Mouse (Mus musculus) macrophage (primary cell): ENCODE measurements around the gene Rxrb. TPM values are rescaled to one million over a fixed set of nuclear protein-coding genes. Genes with fewer than 3 reads are reported as not detected.
A peak's percentile ranks its signal among the peaks of the same experiment; 100 is the strongest.

Experiments used
- H3K27ac ChIP-seq: fragments of 350-480 bp; formaldehyde crosslinking; 2 replicates; pipeline ENCODE4 v1.9.0; 2021
- H3K36me3 ChIP-seq: fragments of 350-480 bp; formaldehyde crosslinking; 2 replicates; pipeline ENCODE4 v1.9.0; 2021; ENCODE audit errors: inconsistent target
- H3K4me3 ChIP-seq: fragments of 350-480 bp; formaldehyde crosslinking; 2 replicates; pipeline ENCODE4 v1.9.0; 2021; ENCODE audit errors: inconsistent target
- H3K79me2 ChIP-seq: fragments of 350-480 bp; formaldehyde crosslinking; 2 replicates; pipeline ENCODE4 v1.9.0; 2021; ENCODE audit errors: inconsistent target
- WGBS: methylation state at CpG from one replicate; pipeline ENCODE4 v1.1.7; 2026; ENCODE audit warnings: inconsistent platforms; ENCODE audit not compliant: missing documents; 5-methylcytosine and 5-hydroxymethylcytosine counted together
- polyA plus RNA-seq: library from polyadenylated mRNA; stranded (reverse); fragments of 250-400 nt; gene quantifications from 3 replicates; pipeline ENCODE4 v1.2.4, GENCODE M21; 2018; ENCODE audit warnings: inconsistent platforms

Rxrb gene
- polyA plus RNA-seq, 1 experiment from 2014 or later, result 15.5 TPM

- 92% methylated on average over 21 of the region's 21 CpGs for WGBS
- H3K79me2 ChIP-seq, result peaks cover 28% of the 10 kb centered on the region
Observed at GRCm38 (mm10) chr17:34029890-34030595, 1.6 kb upstream of the Rxrb start.

GRCm38 (mm10) chr17:34030861-34031326 lies 718 bp upstream of the Rxrb start:
- Histone ChIP-seq H3K79me2 (peaks cover 28% of the 10 kb centered on the region), H3K36me3 (peaks cover 27% of the 10 kb centered on the region), H3K27ac (peak overlapping the region; percentile 92), H3K4me3 (peak overlapping the region; percentile 96)
- WGBS, result 3% methylated on average over 18 of the region's 20 CpGs

More at GRCm38 (mm10) chr17:34029890-34030595, 1.6 kb upstream of the Rxrb start:
- peak overlapping the region; percentile 92 for H3K27ac ChIP-seq
- H3K36me3 ChIP-seq, result peaks cover 19% of the 10 kb centered on the region
- peak overlapping the region; percentile 96 for H3K4me3 ChIP-seq

GRCm38 (mm10) chr17:34032174-34032632 lies 591 bp downstream of the Rxrb start:
- Histone ChIP-seq H3K36me3 (peaks cover 40% of the 10 kb centered on the region), H3K27ac (peak overlapping the region; percentile 63), H3K79me2 (peaks cover 28% of the 10 kb centered on the region), H3K4me3 (peak overlapping the region; percentile 65)
- WGBS, result under 1% methylated on average over 43 of the region's 48 CpGs

GRCm38 (mm10) chr17:34032806-34033205 lies 1.2 kb downstream of the Rxrb start:
- peaks cover 28% of the 10 kb centered on the region for H3K79me2 ChIP-seq
- H3K4me3 ChIP-seq, result peak overlapping the region; percentile 65
- H3K27ac ChIP-seq, result peak overlapping the region; percentile 63
- WGBS, result 5% methylated on average over 9 of the region's 9 CpGs
- peaks cover 46% of the 10 kb centered on the region for H3K36me3 ChIP-seq

GRCm38 (mm10) chr17:34033441-34033840 lies 1.8 kb downstream of the Rxrb start:
- Histone ChIP-seq H3K4me3 (peak overlapping the region; percentile 65; the same call in 1 of the 2 replicates), H3K79me2 (peaks cover 28% of the 10 kb centered on the region), H3K36me3 (peaks cover 48% of the 10 kb centered on the region), H3K27ac (peak overlapping the region; percentile 63)
- WGBS, result 72% methylated on average over 9 of the region's 9 CpGs

GRCm38 (mm10) chr17:34034064-34034463 lies 2.5 kb downstream of the Rxrb start:
- Histone ChIP-seq H3K27ac (no peak overlapping the region), H3K36me3 (peaks cover 42% of the 10 kb centered on the region), H3K4me3 (no peak overlapping the region), H3K79me2 (peaks cover 23% of the 10 kb centered on the region)
- WGBS, result 74% methylated on average over 10 of the region's 10 CpGs

GRCm38 (mm10) chr17:34035517-34035916 lies 3.9 kb downstream of the Rxrb start:
- Histone ChIP-seq H3K27ac (no peak overlapping the region), H3K79me2 (peaks cover 8% of the 10 kb centered on the region), H3K4me3 (no peak overlapping the region), H3K36me3 (peaks cover 31% of the 10 kb centered on the region)
- WGBS, result 96% methylated on average over 6 of the region's 9 CpGs

- H3K27ac ChIP-seq, result no peak overlapping the region
- no peaks in the 10 kb centered on the region; the same call in 1 of the 2 replicates for H3K79me2 ChIP-seq
- WGBS, result 89% methylated on average over 9 of the region's 10 CpGs
- H3K36me3 ChIP-seq, result peaks cover 31% of the 10 kb centered on the region
- no peak overlapping the region for H3K4me3 ChIP-seq
Observed at GRCm38 (mm10) chr17:34036647-34037046, 5.0 kb downstream of the Rxrb start.

- no peak overlapping the region for H3K27ac ChIP-seq
- no peaks in the 10 kb centered on the region; the same call in 1 of the 2 replicates for H3K79me2 ChIP-seq
- no peak overlapping the region for H3K4me3 ChIP-seq
- H3K36me3 ChIP-seq, result peaks cover 31% of the 10 kb centered on the region
- WGBS, result 87% methylated on average over 7 of the region's 7 CpGs
Observed at GRCm38 (mm10) chr17:34037241-34037640, 5.6 kb downstream of the Rxrb start.

- Histone ChIP-seq H3K4me3 (no peak overlapping the region), H3K36me3 (peaks cover 31% of the 10 kb centered on the region)
- WGBS, result 59% methylated on average over 19 of the region's 21 CpGs
Observed at GRCm38 (mm10) chr17:34038440-34038839, 6.8 kb downstream of the Rxrb start.

GRCm38 (mm10) chr17:34038878-34039561 lies 7.4 kb downstream of the Rxrb start, which contains the start of gene Col11a2:
TSS of gene Col11a2 (plus strand) at chr17:34039437.
- no peak within 1 kb of the TSS for H3K4me3 ChIP-seq
- H3K27ac ChIP-seq, result no peak within 1 kb of the TSS
- H3K36me3 ChIP-seq, result peaks cover 31% of the 10 kb centered on the region
- 25% methylated on average over 28 of the region's 28 CpGs for WGBS
- H3K79me2 ChIP-seq, result no peaks in the 10 kb centered on the region

More at GRCm38 (mm10) chr17:34038440-34038839, 6.8 kb downstream of the Rxrb start:
- no peak overlapping the region for H3K27ac ChIP-seq
- H3K79me2 ChIP-seq, result no peaks in the 10 kb centered on the region; the same call in 1 of the 2 replicates

- Histone ChIP-seq H3K27ac (no peak overlapping the region), H3K4me3 (no peak overlapping the region), H3K36me3 (peaks cover 31% of the 10 kb centered on the region), H3K79me2 (no peaks in the 10 kb centered on the region)
- 38% methylated on average over 16 of the region's 17 CpGs for WGBS
Observed at GRCm38 (mm10) chr17:34039562-34040450, 8.2 kb downstream of the Rxrb start.

- Histone ChIP-seq H3K36me3 (no peaks in the 10 kb centered on the region), H3K4me3 (no peak overlapping the region), H3K79me2 (no peaks in the 10 kb centered on the region), H3K27ac (no peak overlapping the region)
- 90% methylated on average over 11 of the region's 14 CpGs for WGBS
Observed at GRCm38 (mm10) chr17:34045941-34046340, 14.3 kb downstream of the Rxrb start.

GRCm38 (mm10) chr17:34047404-34048050 lies 15.9 kb downstream of the Rxrb start:
- no peaks in the 10 kb centered on the region for H3K79me2 ChIP-seq
- H3K27ac ChIP-seq, result peak overlapping the region; percentile 50
- 17% methylated on average over 5 of the region's 5 CpGs for WGBS
- H3K4me3 ChIP-seq, result no peak overlapping the region
- no peaks in the 10 kb centered on the region for H3K36me3 ChIP-seq
